Mouse (Mus musculus) left cerebral cortex, adult 2 months (tissue): Measurements from ENCODE around the gene Mettl23. TPM values are rescaled to one million over a fixed set of nuclear protein-coding genes. Genes with fewer than 3 reads are reported as not detected.

Experiments used
- DNase-seq, 2 experiments: peaks; one replicate each; pipeline ENCODE4 v3.0.0; 2021 to 2022; ENCODE audit warnings: low spot score in 2 of 2, mixed read lengths in 1 of 2; ENCODE audit errors: extremely low spot score in 1 of 2
- H3K27ac ChIP-seq: fragments of 200-600 bp; 2 replicates; pipeline ENCODE4 v1.8.1; 2022
- H3K4me3 ChIP-seq: fragments of 200-600 bp; 2 replicates; pipeline ENCODE4 v1.8.1; 2022
- CTCF ChIP-seq: fragments of 200-600 bp; IDR thresholded peaks from 2 replicates; pipeline ENCODE4 v1.8.1; 2022; ENCODE audit warnings: antibody characterized with exemption, mild to moderate bottlenecking, moderate library complexity
- intact Hi-C: fragments of 180-260 bp; cut with DNase I; formaldehyde crosslinking; loops from one replicate; pipeline ENCODE4 v1.15.1; 2025
- total RNA-seq, 2 experiments: library from RNA; stranded (reverse); gene quantifications; 2 replicates each; pipeline ENCODE4 v1.2.3; 2021

Mettl23 gene
- total RNA-seq, 2 experiments from 2014 or later: 23.9 to 26.3 TPM

DNA sequence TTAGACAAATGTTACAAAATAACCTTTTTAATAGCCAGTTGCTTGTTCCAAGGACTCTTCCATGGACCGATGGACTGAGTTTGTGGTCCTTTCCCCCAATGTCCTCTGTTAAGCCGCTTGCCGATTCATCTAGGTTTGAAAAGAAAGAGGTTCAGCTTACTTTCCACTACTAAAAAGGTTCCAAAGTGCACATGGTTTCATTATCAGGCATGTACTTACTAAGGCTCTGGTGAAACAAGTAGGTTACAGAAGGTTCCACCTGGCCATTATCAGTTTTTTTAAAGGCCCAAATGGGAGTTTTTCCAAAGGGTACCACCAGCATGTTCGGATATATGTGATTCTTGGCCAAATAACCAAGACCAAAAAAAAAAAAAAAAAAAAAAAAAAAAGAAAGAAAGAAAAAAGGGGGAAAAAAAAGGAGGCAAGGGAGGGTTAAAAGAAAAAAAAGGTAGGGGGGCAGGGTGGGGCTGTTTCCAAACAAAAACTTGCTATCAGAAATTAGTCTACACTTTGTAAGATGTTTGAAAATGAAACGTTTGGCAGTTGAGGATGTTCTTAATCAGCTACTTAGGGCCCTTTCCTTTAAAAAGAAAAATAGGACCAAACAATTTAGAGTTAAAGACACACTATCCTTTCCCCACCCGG is 7.9 kb downstream of the Mettl23 start:
- TF ChIP-seq CTCF: no peak
- Histone ChIP-seq H3K4me3 (peak overlapping the region; percentile 78), H3K27ac (peak overlapping the region; percentile 96; the same call in 1 of the 2 replicates)
- no peak for DNase-seq
- intact Hi-C loops: no loop called here

DNA sequence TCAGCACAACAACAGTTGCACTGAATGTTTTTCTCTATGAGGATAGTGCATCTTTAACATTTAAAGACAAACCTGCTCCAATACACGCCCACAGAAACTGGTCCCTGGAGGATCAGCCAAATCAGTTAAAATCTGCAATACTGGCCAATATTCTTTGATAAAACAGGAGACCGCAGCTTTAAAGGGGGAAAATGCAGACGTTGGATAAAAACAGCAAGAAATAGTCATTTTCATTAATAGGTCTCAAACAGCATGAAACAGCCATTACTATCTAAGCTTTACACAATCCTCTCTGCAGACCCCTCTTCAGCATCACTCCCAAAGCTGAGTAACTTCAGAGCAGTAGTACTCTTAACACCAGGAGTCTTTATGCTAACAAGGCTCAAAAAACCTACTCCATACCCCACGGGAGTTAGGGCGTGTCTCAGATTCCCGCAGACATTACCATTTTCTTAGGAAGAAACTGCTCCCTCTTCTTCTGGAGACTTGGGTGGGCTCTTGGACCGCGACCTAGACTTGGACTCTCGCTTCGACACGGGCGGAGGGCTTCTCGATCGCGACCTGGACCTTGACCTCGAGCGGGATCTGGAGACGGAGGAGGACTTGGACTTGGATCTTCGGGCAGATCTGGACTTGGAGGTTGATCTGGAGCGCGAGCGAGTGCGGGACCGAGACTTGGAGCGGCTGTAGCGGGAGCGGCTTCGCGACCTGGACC is 8.7 kb downstream of the Mettl23 start:
- peak overlapping the region; percentile 78 for H3K4me3 ChIP-seq
- DNase-seq: no peak
- no peak for TF ChIP-seq CTCF
- intact Hi-C loops: no loop called here
- peak overlapping the region; percentile 96 for H3K27ac ChIP-seq

DNA sequence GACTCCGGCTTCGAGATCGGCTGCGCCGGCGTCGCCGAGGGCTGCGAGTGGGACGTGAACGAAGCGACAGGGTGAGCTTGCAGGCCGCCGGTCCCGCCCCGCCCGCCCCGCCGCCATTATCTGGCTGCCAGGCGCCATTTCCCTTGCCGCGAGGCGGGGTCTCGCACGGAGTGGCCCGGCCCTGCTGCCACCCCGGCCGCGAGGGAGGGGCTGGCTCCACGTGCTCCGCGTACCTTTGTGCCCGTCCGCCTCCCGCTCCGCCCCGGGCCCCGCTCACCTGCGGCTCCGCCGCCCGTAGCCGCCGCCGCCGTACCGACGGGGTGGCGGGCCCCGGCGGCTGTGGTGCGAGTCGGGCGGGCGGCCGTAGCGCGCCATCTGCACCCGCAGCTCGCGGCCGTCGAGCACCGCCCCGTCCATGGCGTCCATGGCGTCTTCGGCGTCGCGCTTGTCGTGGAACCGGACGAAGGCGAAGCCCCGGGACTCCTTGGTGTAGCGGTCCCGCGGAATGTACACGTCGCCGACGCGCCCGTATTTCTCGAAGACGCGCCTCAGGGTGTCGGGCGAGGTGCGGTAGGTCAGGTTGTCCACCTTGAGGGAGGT is 9.3 kb downstream of the Mettl23 start, which contains the start of gene Mfsd11:
Mfsd11 (plus strand) TSS at position 150 of the 600 bp plus-strand sequence.
- intact Hi-C loops: no loop called here
- no peak for TF ChIP-seq CTCF
- peak; percentile 73 to 80 for DNase-seq
- peak within 1 kb of the TSS; percentile 96 for H3K27ac ChIP-seq
- H3K4me3 ChIP-seq: peak within 1 kb of the TSS; percentile 78

GRCm38 (mm10) chr11:116852891-116853511 is 9.9 kb downstream of the Mettl23 start, which contains the start of gene Srsf2:
Srsf2 (minus strand) TSS chr11:116853094.
- intact Hi-C loops: loop anchor here (1.0 kb wide), 1 partner anchor 10 kb away; the partner anchor contains the start of genes Jmjd6 and Mettl23
- DNase-seq: peak; percentile 98
- TF ChIP-seq CTCF: no peak
- peak within 1 kb of the TSS; percentile 78 for H3K4me3 ChIP-seq
- peak within 1 kb of the TSS; percentile 96 for H3K27ac ChIP-seq

GRCm38 (mm10) chr11:116853512-116853928 is 10.4 kb downstream of the Mettl23 start:
- no peak for TF ChIP-seq CTCF
- Histone ChIP-seq H3K4me3 (peak overlapping the region; percentile 78), H3K27ac (peak overlapping the region; percentile 96)
- peak; percentile 97 to 98 for DNase-seq
- intact Hi-C loops: loop anchor here (1.0 kb wide), 1 partner anchor 10 kb away; the partner anchor contains the start of genes Jmjd6 and Mettl23

DNA sequence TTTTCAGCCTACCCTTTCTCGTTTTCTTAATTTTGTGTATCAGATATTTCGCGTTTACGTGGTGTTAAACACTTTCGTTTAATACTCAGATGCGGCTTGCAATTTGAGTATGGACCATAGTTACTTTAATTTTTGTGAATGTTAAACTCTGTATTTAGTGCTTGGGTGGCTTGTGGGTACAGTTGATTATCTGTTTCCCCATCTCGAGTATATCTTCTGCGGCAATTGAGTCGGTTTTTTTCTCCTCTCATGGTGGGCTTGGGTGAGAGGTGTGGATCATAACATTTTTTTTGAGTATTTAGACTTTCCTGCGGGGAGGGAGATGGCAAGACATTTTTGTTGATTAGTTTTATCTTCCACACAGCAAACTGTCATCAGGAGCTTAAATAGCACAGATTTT is 11.2 kb downstream of the Mettl23 start:
- no peak for DNase-seq
- intact Hi-C loops: no loop called here
- TF ChIP-seq CTCF: no peak
- Histone ChIP-seq H3K27ac (no peak overlapping the region), H3K4me3 (peak overlapping the region; percentile 78)

DNA sequence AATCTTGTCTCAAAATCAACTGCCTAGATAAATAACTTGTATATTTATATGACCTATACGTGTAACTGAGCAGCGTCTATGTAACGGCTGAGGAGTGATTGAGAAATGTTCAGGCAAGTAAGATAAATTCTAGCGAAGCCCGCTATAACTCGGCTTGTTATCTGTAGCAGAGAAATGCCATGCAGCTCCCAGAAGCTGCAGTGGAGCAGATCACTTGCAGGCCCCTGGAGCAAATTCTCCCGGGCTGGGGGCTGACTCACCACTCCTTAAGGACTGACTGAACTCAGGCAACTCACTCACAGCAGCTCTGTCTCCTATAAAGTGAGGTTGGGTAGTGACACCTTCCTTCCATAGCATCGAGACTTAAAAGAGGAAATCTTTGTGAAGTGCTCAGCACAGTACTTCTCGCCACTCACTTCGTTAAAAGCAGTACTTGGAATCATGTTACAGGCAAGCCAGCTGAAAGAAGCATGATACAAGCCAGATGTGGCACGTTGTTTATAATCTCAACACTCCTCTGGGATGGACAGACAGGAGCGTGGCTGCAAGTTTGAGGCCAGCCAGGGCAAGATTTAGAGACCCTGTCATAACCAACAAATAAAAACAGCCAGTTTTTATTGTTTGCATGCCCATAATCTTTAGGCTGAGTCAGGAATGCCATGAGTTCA is 14.2 kb downstream of the Mettl23 start:
- no peak for TF ChIP-seq CTCF
- no peak overlapping the region for H3K4me3 ChIP-seq
- no peak for DNase-seq
- intact Hi-C loops: no loop called here
- H3K27ac ChIP-seq: no peak overlapping the region

- no peak for TF ChIP-seq CTCF
- no peak overlapping the region for H3K4me3 ChIP-seq
- H3K27ac ChIP-seq: no peak overlapping the region
- intact Hi-C loops: no loop called here
- DNase-seq: no peak
Observed at GRCm38 (mm10) chr11:116864444-116864843, 21.4 kb downstream of the Mettl23 start.

DNA sequence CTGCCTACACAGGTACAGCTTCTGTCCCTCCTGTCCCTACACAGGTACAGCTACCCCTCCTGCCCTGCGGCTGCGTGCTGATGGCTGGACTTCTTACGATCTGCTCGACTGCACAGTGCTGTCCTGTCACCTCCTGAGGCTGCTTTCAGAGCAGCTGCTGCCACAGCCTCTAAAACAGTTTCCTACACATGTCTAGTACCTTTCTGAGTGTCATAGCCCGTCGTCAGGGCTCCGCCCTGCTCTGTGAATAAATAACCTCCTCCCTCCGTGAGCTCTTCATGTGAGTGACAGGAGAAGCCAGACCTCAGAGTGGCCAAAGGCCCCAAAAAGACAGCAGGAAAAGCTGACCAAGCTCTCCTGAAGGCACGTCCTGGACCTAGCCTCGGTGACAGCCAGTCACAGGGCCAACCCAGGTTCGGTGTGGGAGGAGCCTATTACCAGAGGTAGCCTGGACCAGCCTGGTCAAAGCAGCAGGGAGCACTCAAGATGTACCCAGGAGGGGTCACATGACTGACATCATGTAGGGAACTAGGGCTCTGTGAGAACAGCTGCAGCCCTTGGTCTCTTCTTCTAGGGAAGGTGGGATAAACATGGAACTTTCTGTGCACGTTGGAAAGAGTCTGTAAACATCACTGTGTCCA is 23.0 kb downstream of the Mettl23 start:
- Histone ChIP-seq H3K4me3 (no peak overlapping the region), H3K27ac (no peak overlapping the region)
- no peak for DNase-seq
- intact Hi-C loops: no loop called here
- no peak for TF ChIP-seq CTCF

GRCm38 (mm10) chr11:116868129-116868528 is 25.1 kb downstream of the Mettl23 start:
- Histone ChIP-seq H3K27ac (no peak overlapping the region; the same call in 1 of the 2 replicates), H3K4me3 (no peak overlapping the region)
- no peak for DNase-seq
- TF ChIP-seq CTCF: no peak
- intact Hi-C loops: no loop called here

DNA sequence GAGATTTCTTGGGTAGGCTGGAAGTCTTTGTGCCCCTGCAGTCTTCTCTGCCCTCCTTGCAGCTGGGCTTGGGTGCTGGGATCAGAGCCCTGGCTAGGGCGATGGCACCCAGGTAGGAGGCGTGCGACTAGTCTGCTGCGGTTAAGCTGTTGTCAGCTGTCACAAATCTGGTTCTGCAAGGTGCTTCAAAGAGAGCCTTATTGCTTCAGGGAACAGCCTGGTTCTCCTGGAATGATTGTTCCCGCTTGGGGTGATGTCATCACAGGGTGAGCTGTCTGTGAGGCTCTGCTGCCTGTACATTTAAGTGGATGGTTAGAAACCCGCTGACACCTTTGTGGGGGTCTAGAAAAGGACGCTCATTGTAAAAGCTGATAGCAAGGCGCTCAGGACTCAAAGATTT is 26.1 kb downstream of the Mettl23 start:
- no peak overlapping the region for H3K4me3 ChIP-seq
- H3K27ac ChIP-seq: no peak overlapping the region
- TF ChIP-seq CTCF: no peak
- intact Hi-C loops: no loop called here
- DNase-seq: no peak
